Mouse (Mus musculus) MEL (cell line): ENCODE measurements at regions not wholly inside any gene's neighbourhood (a gene's known extent, or its start where the extent isn't known, plus 50 kb on each side); places are given as distances from the start of the nearest gene placed in this dataset.

Experiments
- DNase-seq: peaks from one replicate; pipeline ENCODE4 v3.0.0; 2011; ENCODE audit warnings: low read depth, low spot score
- H3K27ac ChIP-seq: 2 replicates; pipeline ENCODE4 v1.5.1; 2012; ENCODE audit warnings: low read depth, mild to moderate bottlenecking, control low read depth, low read length, moderate library complexity; ENCODE audit not compliant: control insufficient read depth
- H3K27me3 ChIP-seq, 2 experiments: fragments of 150-350 bp in 1 of 2; sonication (generic) in 1 of 2; 2 replicates each; pipeline ENCODE4 v1.6.1; 2012; ENCODE audit warnings: low read length in 2 of 2, mild to moderate bottlenecking in 2 of 2, improper control_type of control experiment in 1 of 2, moderate library complexity in 1 of 2; ENCODE audit not compliant: insufficient read depth in 2 of 2, control insufficient read depth in 1 of 2
- H3K36me3 ChIP-seq, 2 experiments: 2 replicates each; pipeline ENCODE4 v1.6.1; 2012 to 2014; ENCODE audit warnings: low read length in 2 of 2, improper control_type of control experiment in 1 of 2, inconsistent platforms in 1 of 2, mild to moderate bottlenecking in 1 of 2; ENCODE audit not compliant: insufficient read depth in 2 of 2, control insufficient read depth in 1 of 2
- H3K4me1 ChIP-seq, 2 experiments: fragments of 150-350 bp in 1 of 2; sonication (generic) in 1 of 2; 2 replicates each; pipeline ENCODE4 v1.6.1; 2012; ENCODE audit warnings: low read length in 2 of 2, improper control_type of control experiment in 1 of 2, mild to moderate bottlenecking in 1 of 2; ENCODE audit not compliant: insufficient read depth in 2 of 2, control insufficient read depth in 1 of 2
- H3K4me3 ChIP-seq, 2 experiments: fragments of 150-350 bp in 1 of 2; sonication (generic) in 1 of 2; 2 replicates each; pipeline ENCODE4 v1.5.1; 2012; ENCODE audit warnings: low read depth in 2 of 2, low read length in 2 of 2, mild to moderate bottlenecking in 2 of 2, moderate library complexity in 2 of 2, control low read depth in 1 of 2, improper control_type of control experiment in 1 of 2; ENCODE audit not compliant: control insufficient read depth in 1 of 2, insufficient read depth in 1 of 2
- H3K79me2 ChIP-seq: 2 replicates; pipeline ENCODE4 v1.6.1; 2012; ENCODE audit warnings: mild to moderate bottlenecking, low read length, moderate library complexity; ENCODE audit not compliant: control insufficient read depth, poor library complexity, insufficient read depth
- H3K9ac ChIP-seq: 2 replicates; pipeline ENCODE4 v1.6.1; 2012; ENCODE audit warnings: low read depth, mild to moderate bottlenecking, control low read depth, low read length, moderate library complexity; ENCODE audit not compliant: control insufficient read depth, poor library complexity, severe bottlenecking
- H3K9me3 ChIP-seq: fragments of 150-350 bp; sonication (generic); replicated peaks from 2 replicates; pipeline ENCODE4 v1.6.1; 2012; ENCODE audit warnings: mild to moderate bottlenecking, low read length, improper control_type of control experiment, moderate library complexity; ENCODE audit not compliant: insufficient read depth
- CHD2 ChIP-seq: IDR thresholded peaks from 2 replicates; pipeline ENCODE4 v1.6.1; 2011; ENCODE audit warnings: low read length, improper control_type of control experiment
- EP300 ChIP-seq, 2 experiments: IDR thresholded peaks; 2 replicates each; pipeline ENCODE4 v1.6.1; 2011; ENCODE audit warnings: improper control_type of control experiment in 2 of 2, low read length in 2 of 2, low read depth in 1 of 2, mild to moderate bottlenecking in 1 of 2
- JUND ChIP-seq: IDR thresholded peaks from 2 replicates; pipeline ENCODE4 v1.6.1; 2011; ENCODE audit warnings: low read depth, mild to moderate bottlenecking, improper control_type of control experiment, low read length
- MAX ChIP-seq: IDR thresholded peaks from 2 replicates; pipeline ENCODE4 v1.6.1; 2011; ENCODE audit warnings: low read length, improper control_type of control experiment
- MEF2A ChIP-seq: IDR thresholded peaks from 2 replicates; pipeline ENCODE4 v1.6.1; 2014; ENCODE audit warnings: low read depth, mild to moderate bottlenecking, inconsistent platforms, low read length, improper control_type of control experiment; ENCODE audit not compliant: poor library complexity, insufficient replicate concordance, severe bottlenecking; ENCODE audit errors: extremely low read depth
- MXI1 ChIP-seq: IDR thresholded peaks from 2 replicates; pipeline ENCODE4 v1.6.1; 2011; ENCODE audit warnings: mild to moderate bottlenecking, low read depth, low read length, improper control_type of control experiment
- MYC ChIP-seq: IDR thresholded peaks from 2 replicates; pipeline ENCODE4 v1.6.1; 2011; ENCODE audit warnings: low read depth, mild to moderate bottlenecking, low read length, improper control_type of control experiment, moderate library complexity
- NELFE ChIP-seq: IDR thresholded peaks from 2 replicates; pipeline ENCODE4 v1.6.1; 2011; ENCODE audit warnings: low read depth, low read length, improper control_type of control experiment
- POLR2AphosphoS2 ChIP-seq: IDR thresholded peaks from 2 replicates; pipeline ENCODE4 v1.6.1; 2011; ENCODE audit warnings: low read length, improper control_type of control experiment
- POLR2AphosphoS5 ChIP-seq: IDR thresholded peaks from 2 replicates; pipeline ENCODE4 v1.6.1; 2012; ENCODE audit warnings: low read depth, borderline replicate concordance, mild to moderate bottlenecking, inconsistent platforms, low read length, moderate library complexity, mixed read lengths
- RAD21 ChIP-seq: IDR thresholded peaks from 2 replicates; pipeline ENCODE4 v1.6.1; 2011; ENCODE audit warnings: mild to moderate bottlenecking, low read depth, low read length, improper control_type of control experiment
- RCOR1 ChIP-seq: IDR thresholded peaks from 2 replicates; pipeline ENCODE4 v1.6.1; 2012; ENCODE audit warnings: low read depth, mild to moderate bottlenecking, inconsistent platforms, low read length, improper control_type of control experiment
- TAL1 ChIP-seq: IDR thresholded peaks from 2 replicates; pipeline ENCODE4 v1.6.1; 2012; ENCODE audit warnings: mild to moderate bottlenecking, inconsistent platforms, low read length, moderate library complexity, mixed read lengths
- TCF12 ChIP-seq: IDR thresholded peaks from 2 replicates; pipeline ENCODE4 v1.6.1; 2014; ENCODE audit warnings: low read depth, mild to moderate bottlenecking, inconsistent platforms, low read length, improper control_type of control experiment, moderate library complexity
- UBTF ChIP-seq: IDR thresholded peaks from 2 replicates; pipeline ENCODE4 v1.6.1; 2012; ENCODE audit warnings: low read depth, mild to moderate bottlenecking, inconsistent platforms, low read length, improper control_type of control experiment, moderate library complexity, borderline replicate concordance; ENCODE audit not compliant: insufficient read depth
- ZC3H11A ChIP-seq: IDR thresholded peaks from 2 replicates; pipeline ENCODE4 v1.6.1; 2012; ENCODE audit warnings: low read depth, mild to moderate bottlenecking, inconsistent platforms, low read length, improper control_type of control experiment
- ZKSCAN1 ChIP-seq: IDR thresholded peaks from 2 replicates; pipeline ENCODE4 v1.6.1; 2012; ENCODE audit warnings: low read depth, mild to moderate bottlenecking, inconsistent platforms, low read length, improper control_type of control experiment, moderate library complexity

GRCm38 (mm10) chr10:120726369-120726768 lies 172.5 kb downstream of the Msrb3 start:
- Histone ChIP-seq H3K4me1 (no peaks in the 10 kb centered on the region), H3K9me3 (no peaks in the 10 kb centered on the region), H3K36me3 (no peaks in the 10 kb centered on the region), H3K4me3 (no peak overlapping the region), H3K27me3 (peaks cover 0 to 4% of the 10 kb centered on the region in 2 experiments; a peak in 1 of 4 replicates), H3K27ac (no peak overlapping the region), H3K9ac (no peak overlapping the region), H3K79me2 (no peaks in the 10 kb centered on the region)
- TF ChIP-seq RCOR1: no peak
- TF ChIP-seq POLR2AphosphoS5: no peak
- TF ChIP-seq MAX: no peak
- TF ChIP-seq TAL1: no peak
- TF ChIP-seq MEF2A: no peak
- TF ChIP-seq MYC: no peak
- TF ChIP-seq ZC3H11A: no peak
- no peak for TF ChIP-seq UBTF
- TF ChIP-seq CHD2: no peak
- no peak for TF ChIP-seq TCF12
- TF ChIP-seq JUND: no peak
- no peak for TF ChIP-seq NELFE
- TF ChIP-seq ZKSCAN1: no peak
- TF ChIP-seq POLR2AphosphoS2: no peak
- TF ChIP-seq MXI1: no peak
- no peak for DNase-seq

- H3K9ac ChIP-seq: no peak overlapping the region
- TF ChIP-seq EP300 (IDR thresholded peaks at IDR 0.05; ENCODE audit: low read depth in 1 of 2, low read length in 2 of 2) (no peak), RAD21 (no peak)
- H3K9me3 ChIP-seq: no peaks in the 10 kb centered on the region
- no peak overlapping the region for H3K27ac ChIP-seq
- H3K36me3 ChIP-seq: no peaks in the 10 kb centered on the region
- no peaks in the 10 kb centered on the region for H3K79me2 ChIP-seq
- peaks cover 0 to 4% of the 10 kb centered on the region in 2 experiments; a peak in 2 of 4 replicates for H3K27me3 ChIP-seq
- no peak overlapping the region for H3K4me3 ChIP-seq
- DNase-seq: no peak
- no peaks in the 10 kb centered on the region for H3K4me1 ChIP-seq
These were observed 176.9 kb downstream of the Msrb3 start for GRCm38 (mm10) chr10:120721956-120722532.
